Mouse (Mus musculus) megakaryocyte-erythroid progenitor cell, adult 5-6 weeks (primary cell): Measurements from ENCODE around the gene Slc20a1. TPM values are rescaled to one million over a fixed set of nuclear protein-coding genes. Genes with fewer than 3 reads are reported as not detected.
A peak's percentile ranks its signal among the peaks of the same experiment; 100 is the strongest.

Source experiments
- ATAC-seq: replicated peaks from 2 replicates; pipeline ENCODE4 v1.8.0; 2016; ENCODE audit warnings: mild to moderate bottlenecking, inconsistent platforms; ENCODE audit not compliant: severe bottlenecking, poor library complexity, low FRiP score, low TSS enrichment
- total RNA-seq, 2 experiments: library from RNA; stranded (forward) in 1 of 2; stranded (reverse) in 1 of 2; fragments of 200-1000, 215-1000 nt in 1 of 2; fragments of >200 nt in 1 of 2; fragmentation: Nextera tagmentation in 1 of 2; gene quantifications; 2 replicates each; pipeline ENCODE4 v1.2.3; 2014 to 2017

Gene Slc20a1
- total RNA-seq, 2 experiments from 2014 or later: 105 to 180 TPM

- no peak for ATAC-seq
Observed at GRCm38 (mm10) chr2:129185611-129186290, 12.8 kb upstream of the Slc20a1 start.

- ATAC-seq: no peak
Observed at GRCm38 (mm10) chr2:129186291-129186919, 12.2 kb upstream of the Slc20a1 start.

DNA sequence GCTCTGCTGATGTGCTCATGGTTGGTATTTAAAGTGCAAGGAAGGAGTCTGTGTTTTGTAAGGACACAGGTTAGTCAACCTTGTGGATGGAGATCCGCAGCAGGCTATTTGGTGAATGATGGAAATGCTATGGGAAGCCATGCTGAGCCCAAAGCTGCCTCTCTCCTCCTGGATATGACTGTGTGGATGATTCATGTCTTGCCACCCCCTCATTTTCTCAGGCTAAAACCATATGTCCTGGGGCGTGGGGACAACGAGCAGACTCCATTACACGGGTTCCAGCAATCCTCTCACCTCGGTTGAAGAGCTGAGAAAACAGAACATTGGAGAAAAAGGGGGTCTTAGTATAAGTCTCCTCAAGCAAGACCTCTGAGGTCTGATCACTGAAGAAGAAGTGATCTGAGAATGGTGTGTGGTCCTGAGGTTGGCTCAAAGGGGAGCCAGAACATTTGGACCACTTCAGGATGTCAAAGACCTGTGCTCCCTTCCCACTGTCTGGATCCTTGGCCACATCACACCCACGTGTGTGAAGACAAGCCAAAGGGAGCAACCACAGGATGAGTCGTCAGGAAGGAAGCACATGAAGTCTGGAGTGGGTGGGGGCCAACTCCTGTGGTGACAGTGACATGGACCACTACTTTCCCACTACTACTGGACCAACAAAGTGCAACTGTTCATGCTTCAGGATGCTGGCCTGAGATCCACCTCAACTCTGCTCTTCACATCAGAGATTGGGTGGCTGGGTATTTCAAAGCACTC is 6.0 kb upstream of the Slc20a1 start:
- no peak for ATAC-seq

DNA sequence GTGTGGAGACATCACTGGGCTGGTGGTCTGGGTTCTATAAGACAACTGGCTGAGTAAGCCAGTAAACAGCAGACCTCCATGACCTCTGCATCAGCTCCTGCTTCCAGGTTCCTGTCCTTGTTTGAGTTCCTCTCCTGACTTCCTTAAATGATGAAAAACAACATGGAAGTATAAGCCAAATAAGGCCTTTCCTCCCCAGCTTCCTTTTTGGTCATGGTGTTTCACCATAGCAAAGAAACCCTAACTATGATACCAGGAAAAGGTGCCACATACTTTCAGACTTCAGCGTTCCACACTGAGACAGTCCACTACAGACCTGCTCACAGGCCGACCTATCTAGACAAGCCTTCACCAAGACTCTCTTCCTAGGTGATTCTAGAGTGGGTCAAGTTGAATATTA is 2.2 kb upstream of the Slc20a1 start:
- ATAC-seq: no peak

DNA sequence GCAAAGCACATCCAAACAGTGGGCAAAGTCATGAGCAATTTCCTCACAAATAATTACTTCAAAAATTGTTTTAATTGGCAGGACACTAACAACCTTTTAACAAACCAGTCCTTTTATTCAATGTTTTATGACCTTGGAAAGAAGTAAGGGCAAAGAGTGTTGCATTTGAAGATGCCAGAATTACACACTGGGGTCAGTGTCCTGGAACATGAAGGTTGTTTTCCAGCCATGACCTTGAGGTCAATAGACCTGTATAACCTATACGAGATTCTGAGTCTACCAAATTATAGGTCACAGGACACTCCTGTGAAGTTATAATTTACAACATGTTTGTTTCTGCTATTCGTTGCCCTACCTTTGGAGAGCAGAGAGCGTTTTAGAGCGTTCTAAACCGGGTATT is 1.4 kb upstream of the Slc20a1 start:
- ATAC-seq: no peak

DNA sequence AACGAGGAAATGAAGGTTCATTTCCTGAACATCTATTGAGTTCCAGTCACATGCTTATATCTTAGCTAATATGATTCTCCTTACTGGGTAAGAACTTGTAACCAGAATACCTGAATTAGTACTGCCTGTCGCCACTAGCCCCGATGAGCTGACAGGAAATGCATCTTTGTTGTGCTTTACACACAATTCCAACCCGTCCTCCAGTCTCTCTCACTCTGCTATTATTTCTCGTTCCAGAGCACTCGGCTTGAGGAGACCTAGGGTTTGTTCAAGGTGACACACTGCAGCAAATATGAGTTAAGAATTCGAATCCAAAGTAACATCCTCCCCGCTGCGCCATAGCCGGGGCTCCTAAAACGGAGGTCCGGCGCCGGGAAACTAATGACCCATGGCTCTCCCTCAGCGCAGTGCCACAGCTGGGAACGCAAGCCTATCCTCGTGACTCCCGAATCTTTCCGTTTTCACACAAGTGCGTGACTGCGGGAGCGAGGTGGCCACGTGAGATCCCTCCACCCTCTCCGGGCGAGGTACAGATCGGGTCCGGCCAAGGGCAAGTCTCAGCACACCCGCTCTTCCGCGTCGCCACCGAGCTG is 625 bp upstream of the Slc20a1 start:
- no peak; the same call in 1 of the 2 replicates for ATAC-seq

DNA sequence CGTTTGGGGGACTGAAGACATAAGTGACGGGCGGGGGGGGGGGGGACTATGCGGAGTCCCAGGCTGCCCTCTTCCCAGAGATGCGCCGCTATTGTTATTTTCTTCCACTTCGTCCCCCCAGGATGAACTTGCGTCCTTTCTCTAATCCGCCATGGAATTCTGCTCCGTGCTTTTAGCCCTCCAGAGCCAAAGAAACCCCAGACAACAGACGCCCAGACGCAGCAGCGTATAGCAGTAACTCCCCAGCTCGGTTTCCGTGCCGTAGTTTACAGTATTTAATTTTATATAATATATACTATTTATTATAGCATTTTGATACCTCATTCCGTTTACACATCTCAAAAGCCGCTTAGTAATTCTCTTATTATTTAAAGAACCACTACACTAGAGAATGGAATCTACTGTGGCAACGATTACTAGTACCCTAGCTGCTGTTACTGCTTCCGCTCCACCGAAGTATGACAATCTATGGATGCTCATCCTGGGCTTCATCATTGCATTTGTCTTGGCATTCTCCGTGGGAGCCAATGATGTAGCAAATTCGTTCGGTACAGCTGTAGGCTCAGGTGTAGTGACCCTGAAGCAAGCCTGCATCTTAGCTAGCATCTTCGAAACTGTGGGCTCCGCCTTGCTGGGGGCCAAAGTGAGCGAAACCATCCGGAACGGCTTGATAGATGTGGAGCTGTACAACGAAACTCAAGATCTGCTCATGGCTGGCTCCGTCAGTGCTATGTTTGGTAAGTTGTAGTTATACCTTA is 943 bp downstream of the Slc20a1 start:
- ATAC-seq: no peak

GRCm38 (mm10) chr2:129205000-129205399 is 6.4 kb downstream of the Slc20a1 start:
- ATAC-seq: no peak

- ATAC-seq: no peak
Observed at GRCm38 (mm10) chr2:129206824-129207223, 8.3 kb downstream of the Slc20a1 start.

- no peak for ATAC-seq
Observed at GRCm38 (mm10) chr2:129208181-129208746, 9.7 kb downstream of the Slc20a1 start.

GRCm38 (mm10) chr2:129210089-129210749 is 11.7 kb downstream of the Slc20a1 start:
- ATAC-seq: no peak

- ATAC-seq: no peak
Observed at GRCm38 (mm10) chr2:129211255-129211654, 12.7 kb downstream of the Slc20a1 start.

DNA sequence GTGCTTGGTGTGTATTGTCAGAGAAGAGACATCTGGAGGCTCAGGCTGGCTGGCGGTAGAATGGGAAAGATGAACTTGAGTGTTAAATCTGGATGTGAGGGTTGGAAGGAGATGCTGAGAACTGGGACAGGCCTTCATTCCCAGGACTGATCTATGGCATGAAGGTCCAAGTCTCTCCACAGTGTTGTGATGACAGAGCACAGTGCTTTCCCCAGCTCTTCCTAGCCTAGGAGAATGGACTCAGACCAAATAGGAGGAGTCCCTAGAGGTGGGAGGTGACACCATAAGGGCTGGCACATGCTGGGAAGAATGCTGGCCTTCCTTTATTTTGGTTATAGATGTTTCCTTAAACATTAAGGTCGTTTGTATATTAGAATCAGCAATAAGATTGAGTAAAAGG is 13.4 kb downstream of the Slc20a1 start:
- no peak for ATAC-seq

DNA sequence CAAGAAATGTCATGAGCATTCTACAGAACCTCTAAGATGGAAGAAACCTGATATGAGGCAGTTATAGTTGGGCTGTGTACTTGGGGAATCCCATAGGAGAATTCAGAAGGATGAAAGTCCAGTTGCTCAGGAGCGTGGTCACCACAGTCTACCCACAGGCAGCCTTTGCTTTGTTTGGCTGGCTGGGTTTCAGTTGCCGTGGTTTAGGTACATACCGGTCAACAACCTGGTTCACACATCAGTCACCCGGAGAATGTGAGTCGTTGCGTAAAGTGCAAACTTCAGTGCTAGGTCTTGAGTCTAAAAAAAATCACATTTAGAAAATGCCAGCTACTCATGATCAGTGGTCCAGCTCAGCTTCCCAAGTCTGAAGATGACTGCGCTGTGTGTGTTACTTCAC is 14.0 kb downstream of the Slc20a1 start:
- ATAC-seq: no peak

DNA sequence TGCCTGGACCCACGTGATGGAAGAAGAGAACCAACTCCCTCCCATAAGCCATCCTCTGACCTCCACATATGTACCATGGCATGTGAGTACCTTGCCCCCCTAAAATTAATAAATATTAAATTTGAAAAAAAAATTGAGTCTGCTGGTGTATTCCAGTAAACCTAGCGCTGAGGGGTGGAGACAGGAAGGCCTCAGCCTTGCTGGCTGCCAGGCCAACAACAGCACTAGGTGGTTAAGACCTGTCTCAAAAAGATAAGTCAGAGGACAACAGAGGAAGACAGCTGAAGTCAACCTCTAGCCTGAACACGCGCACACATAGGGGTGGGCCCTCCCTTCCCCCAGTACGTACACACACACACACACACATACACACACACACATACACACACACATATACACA is 16.2 kb downstream of the Slc20a1 start:
- peak; percentile 95 for ATAC-seq

DNA sequence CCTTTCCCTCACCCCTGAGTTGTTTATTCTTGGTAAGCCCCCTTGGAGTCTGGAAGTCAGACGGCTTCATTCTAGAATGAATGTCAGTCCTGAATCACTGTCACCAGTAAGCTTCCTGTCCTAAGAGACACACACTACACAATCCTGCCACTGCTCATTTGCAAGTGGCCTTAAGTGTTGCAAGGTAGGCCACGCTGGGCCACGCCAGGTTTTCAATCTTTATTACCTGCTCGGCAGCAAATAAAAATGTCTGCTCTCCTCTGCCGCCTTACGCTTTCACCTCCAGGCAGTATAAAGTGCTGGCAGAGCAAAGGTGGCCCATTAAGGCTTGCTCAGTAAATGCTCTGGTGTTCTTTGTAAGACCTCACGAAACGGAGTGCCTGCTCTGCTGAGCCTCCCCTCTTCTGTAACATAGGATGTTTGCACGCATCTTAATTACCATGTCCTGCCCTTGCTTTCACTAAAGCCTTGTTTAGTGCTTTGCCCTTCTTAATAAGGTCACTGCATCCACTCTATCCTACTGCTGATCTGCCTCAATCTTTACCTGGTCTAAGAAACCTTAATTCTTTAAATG is 19.1 kb downstream of the Slc20a1 start:
- no peak for ATAC-seq

DNA sequence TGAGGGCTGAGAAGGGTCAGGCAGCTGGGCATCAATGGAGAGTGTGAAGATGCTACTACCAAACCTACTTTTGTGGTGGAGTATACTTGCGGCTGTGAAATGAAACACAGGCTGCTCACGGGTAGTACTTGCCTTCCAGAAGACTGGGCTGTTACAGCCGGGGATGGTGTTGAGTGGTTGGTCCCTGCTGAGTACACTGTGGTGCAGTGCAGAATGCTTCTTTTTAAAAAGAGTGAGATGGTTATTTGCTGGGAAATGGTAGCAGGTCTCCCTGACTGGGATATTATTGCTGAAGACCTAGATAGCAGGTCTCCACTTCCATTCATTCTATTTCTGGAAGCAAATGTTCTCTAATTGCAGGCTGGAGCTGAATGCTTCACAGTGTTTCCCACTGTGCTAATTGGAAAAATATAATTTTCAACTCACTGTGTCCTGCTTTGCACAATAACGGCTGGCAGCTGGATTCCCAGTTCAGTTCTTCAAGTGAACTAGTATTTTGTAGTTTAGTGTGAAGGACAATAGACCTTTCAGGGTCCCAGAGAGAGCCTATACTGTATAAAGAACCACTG is 20.1 kb downstream of the Slc20a1 start:
- ATAC-seq: no peak

DNA sequence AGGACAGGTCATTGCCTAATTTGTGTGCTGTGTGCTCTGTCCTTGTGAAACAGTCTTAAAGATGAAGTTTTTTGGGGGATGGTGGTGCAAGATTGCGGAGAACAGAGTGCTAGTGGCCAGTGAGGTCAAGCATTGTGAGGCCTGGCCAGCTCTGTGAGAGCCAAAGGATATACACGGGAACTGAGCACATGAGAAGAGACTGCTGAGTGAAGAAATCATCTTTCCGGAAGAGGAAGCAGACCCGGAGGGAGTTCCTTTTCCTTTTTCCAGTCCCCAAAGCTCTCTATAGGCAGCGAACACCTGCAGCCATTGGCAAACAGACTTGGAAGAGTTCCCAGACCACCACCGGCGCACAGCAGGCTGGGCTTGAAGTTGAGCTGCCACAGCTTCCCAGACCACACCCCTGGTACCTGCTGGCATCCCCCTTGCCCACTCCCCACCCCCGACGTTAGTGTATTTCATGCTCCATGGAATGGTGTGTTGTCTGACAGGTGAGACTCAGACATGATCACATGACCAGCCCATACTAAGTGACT is 22.6 kb downstream of the Slc20a1 start:
- no peak for ATAC-seq
